ENCODE assay signal across 14 mouse cellular contexts in the genomic region with DNA sequence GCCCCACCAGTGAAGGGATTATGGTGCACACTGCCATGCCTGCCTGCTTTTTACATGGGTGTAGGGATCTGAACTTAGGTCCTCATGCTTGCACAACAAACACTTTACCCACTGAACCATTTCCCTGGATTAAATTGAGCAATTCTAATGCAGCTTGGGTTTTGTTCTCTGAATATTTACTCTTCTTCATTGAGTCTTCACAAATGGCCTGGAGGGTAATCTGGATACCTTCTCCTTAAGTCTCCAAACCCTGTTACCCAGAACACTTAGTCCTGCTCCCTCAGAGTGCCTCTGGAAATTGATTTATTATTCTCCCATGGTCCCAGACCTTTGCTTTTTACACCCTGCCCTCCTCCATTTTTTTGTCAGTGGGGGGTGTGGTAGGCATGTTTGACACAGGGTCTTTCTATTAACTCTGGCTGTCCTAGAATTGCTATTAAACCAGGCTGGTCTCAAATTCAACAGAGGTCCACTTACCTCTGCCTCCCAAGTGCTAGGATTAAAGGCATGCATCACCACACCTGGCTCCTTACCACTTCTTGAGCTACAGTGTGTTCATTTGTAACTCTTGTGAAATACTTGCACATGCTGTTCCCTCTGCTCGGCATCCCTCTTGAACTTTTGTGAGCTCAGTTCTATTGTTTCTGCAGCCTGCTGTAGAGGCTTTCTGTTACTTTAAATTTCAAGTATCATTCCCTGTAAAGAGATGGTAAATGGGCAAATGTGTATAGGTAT.
"Had no signal": no experiment of that assay in that cellular context is flagged by ENCODE, and none has a peak within 500 bp of the region (broad histone marks: within the 10 kb centered on the region; RNA-seq: fewer than 3 reads in every experiment).

No protein-coding gene starts in this region.

- H3K9me3 ChIP-seq: limb, embryonic 12.5 days; liver, embryonic 15.5 days; megakaryocyte, embryonic 14.5 days; midbrain, embryonic 12.5 days; neural tube, embryonic 13.5 days had no signal

- ATAC-seq: midbrain, embryonic 16.5 days had no signal

- H3K4me3 ChIP-seq: limb, embryonic 12.5 days; liver, embryonic 15.5 days; megakaryocyte, embryonic 14.5 days; midbrain, embryonic 12.5 days; neural tube, embryonic 13.5 days had no signal

- H3K4me1 ChIP-seq: limb, embryonic 12.5 days; liver, embryonic 15.5 days; midbrain, embryonic 12.5 days; neural tube, embryonic 13.5 days had no signal

- H3K36me3 ChIP-seq: limb, embryonic 12.5 days; liver, embryonic 15.5 days; midbrain, embryonic 12.5 days; neural tube, embryonic 13.5 days had no signal

- H3K27ac ChIP-seq: limb, embryonic 12.5 days; liver, embryonic 15.5 days; macrophage; midbrain, embryonic 12.5 days; neural tube, embryonic 13.5 days had no signal

- H3K9ac ChIP-seq: limb, embryonic 12.5 days; liver, embryonic 15.5 days; midbrain, embryonic 12.5 days; neural tube, embryonic 13.5 days had no signal

- H3K4me2 ChIP-seq: limb, embryonic 12.5 days; liver, embryonic 15.5 days; midbrain, embryonic 12.5 days; neural tube, embryonic 13.5 days had no signal

- H3K27me3 ChIP-seq: limb, embryonic 12.5 days; liver, embryonic 15.5 days; megakaryocyte, embryonic 14.5 days; midbrain, embryonic 12.5 days; neural tube, embryonic 13.5 days had no signal

- DNase-seq: kidney, adult 11 months; kidney, postnatal 10 days; liver; retina, postnatal 1 day; right cerebral cortex, postnatal 4 days; spleen, adult 18-20 months; thymus, postnatal 36 days had no signal
